Mouse (Mus musculus): ENCODE data around the gene Fam169b. TPM values are rescaled to one million over a fixed set of nuclear protein-coding genes. Genes with fewer than 3 reads are reported as not detected.

The Fam169b gene
- polyA plus RNA-seq, 2 experiments, result 0.28 to 0.30 TPM

DNA sequence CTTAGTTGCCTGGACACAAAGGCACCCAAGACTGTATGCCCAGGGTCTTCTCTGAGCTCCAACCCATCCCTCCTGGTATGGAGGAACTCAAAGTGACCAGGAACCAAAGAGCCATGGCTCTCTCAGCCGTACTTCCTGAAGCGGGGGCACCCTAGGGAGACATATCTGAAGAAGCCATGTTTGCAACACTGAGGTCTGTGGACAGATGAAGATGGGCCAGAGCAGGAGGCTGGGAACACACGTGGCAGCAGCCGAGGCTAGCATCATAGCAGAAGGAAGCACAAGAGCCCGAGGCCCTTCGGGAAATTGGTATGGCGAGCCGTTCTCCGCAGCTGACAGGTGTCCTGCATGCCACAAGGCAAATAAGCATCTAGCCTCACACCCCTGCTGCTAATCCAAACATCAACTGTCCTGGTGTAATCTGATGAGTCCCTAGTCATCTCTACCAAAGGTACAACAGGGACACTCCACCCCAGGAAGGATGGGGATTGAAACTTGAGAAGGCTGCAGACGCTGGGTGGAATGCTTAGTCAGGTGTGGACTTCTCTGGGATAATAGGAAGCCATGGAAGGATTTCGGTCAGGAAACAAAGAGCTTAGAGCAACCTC lies 34.3 kb upstream of the Fam169b start:
- ATAC-seq (ENCODE audit: insufficient read depth), result no peak
- Histone ChIP-seq H3K36me3 (replicated peaks; ENCODE audit: control insufficient read depth, insufficient read depth, low read depth) (no peaks in the 10 kb centered on the region), H3K4me1 (replicated peaks; ENCODE audit: control insufficient read depth in 2 of 2, insufficient read depth in 2 of 2, low read length in 1 of 2) (no peaks in the 10 kb centered on the region)

DNA sequence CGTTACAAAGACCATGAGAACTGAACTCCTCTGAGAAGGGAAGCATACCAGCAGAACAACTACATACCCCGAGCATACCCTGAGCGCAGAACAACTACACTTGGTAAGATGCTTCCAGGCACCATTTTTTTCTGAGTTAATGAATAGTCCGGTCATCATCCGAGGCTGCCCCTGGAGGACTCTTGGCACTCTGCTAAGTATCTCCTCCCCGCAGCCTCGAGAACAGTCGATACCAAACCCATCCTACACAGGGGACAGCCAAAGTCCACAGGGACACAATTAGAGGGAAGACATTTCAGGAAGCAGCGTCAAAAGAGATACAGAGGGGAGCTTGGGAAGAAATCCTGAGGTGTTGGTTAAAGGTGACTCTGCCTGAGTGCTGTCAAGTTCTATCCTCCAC lies 32.4 kb upstream of the Fam169b start:
- Histone ChIP-seq H3K4me3 (ENCODE audit: insufficient read depth in 1 of 2, low read depth in 2 of 2, low read length in 2 of 2) (no peak overlapping the region), H3K4me2 (ENCODE audit: low read depth) (no peak overlapping the region), H3K27ac (no peak overlapping the region), H3K36me3 (replicated peaks; ENCODE audit: control insufficient read depth, insufficient read depth, low read depth) (no peaks in the 10 kb centered on the region), H3K9me3 (ENCODE audit: control insufficient read depth, low read length) (no peaks in the 10 kb centered on the region), H3K4me1 (replicated peaks; ENCODE audit: control insufficient read depth in 2 of 2, insufficient read depth in 2 of 2, low read length in 1 of 2) (no peaks in the 10 kb centered on the region), H3K27me3 (ENCODE audit: control insufficient read depth, insufficient read depth, low read length) (no peaks in the 10 kb centered on the region), H3K9ac (replicated peaks) (no peak overlapping the region)
- TF ChIP-seq EP300 (IDR thresholded peaks at IDR 0.05; ENCODE audit: low read depth) (no peak), CTCF (IDR thresholded peaks at IDR 0.05; ENCODE audit: low read depth) (no peak)
- DNase-seq (ENCODE audit: low read depth in 3 of 3, low spot score in 3 of 3) (no peak), ATAC-seq (ENCODE audit: insufficient read depth) (no peak)
- WGBS (ENCODE audit: insufficient replicate concordance), result 66% methylated on average over 9 of the region's 9 CpGs

More for the DNA sequence above, 34.3 kb upstream of the Fam169b start:
- DNase-seq (ENCODE audit: low read depth in 3 of 3, low spot score in 3 of 3), result no peak
- Histone ChIP-seq H3K9ac (replicated peaks) (no peak overlapping the region), H3K4me2 (ENCODE audit: low read depth) (no peak overlapping the region), H3K4me3 (ENCODE audit: insufficient read depth in 1 of 2, low read depth in 2 of 2, low read length in 2 of 2) (no peak overlapping the region), H3K27me3 (ENCODE audit: control insufficient read depth, insufficient read depth, low read length) (no peaks in the 10 kb centered on the region), H3K27ac (no peak overlapping the region), H3K9me3 (ENCODE audit: control insufficient read depth, low read length) (no peaks in the 10 kb centered on the region)
- TF ChIP-seq CTCF (IDR thresholded peaks at IDR 0.05; ENCODE audit: low read depth) (no peak), EP300 (IDR thresholded peaks at IDR 0.05; ENCODE audit: low read depth) (no peak)
- 63% methylated on average over 11 of the region's 11 CpGs for WGBS (ENCODE audit: insufficient replicate concordance)

DNA sequence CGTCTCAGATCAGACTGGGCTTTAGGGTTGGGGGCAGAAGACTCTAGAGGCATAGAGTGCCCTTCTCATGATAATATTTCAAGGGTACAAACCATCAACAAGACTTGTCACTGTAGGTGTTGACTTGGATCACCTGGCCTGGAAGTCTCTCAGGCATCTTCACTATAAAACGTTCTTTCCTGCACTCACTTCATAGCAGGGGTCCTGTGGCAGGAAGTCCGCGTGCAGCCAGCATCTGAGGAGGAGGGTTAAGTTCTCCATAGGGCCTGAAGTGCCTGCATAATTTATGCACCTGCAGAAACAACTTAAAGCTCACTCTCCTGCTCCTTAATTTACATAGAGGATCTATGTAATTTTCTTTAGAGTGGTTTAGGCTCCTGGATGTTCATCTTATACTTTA lies 28.0 kb upstream of the Fam169b start:
- DNase-seq (ENCODE audit: low read depth in 3 of 3, low spot score in 3 of 3), result no peak
- H3K27me3 ChIP-seq (ENCODE audit: control insufficient read depth, insufficient read depth, low read length), result no peaks in the 10 kb centered on the region
- H3K9ac ChIP-seq (replicated peaks), result no peak overlapping the region
- no peak for TF ChIP-seq EP300 (IDR thresholded peaks at IDR 0.05; ENCODE audit: low read depth)
- no peak for TF ChIP-seq CTCF (IDR thresholded peaks at IDR 0.05; ENCODE audit: low read depth)
- no peaks in the 10 kb centered on the region; the same call in 1 of the 2 replicates for H3K9me3 ChIP-seq (ENCODE audit: control insufficient read depth, low read length)
- no peaks in the 10 kb centered on the region for H3K36me3 ChIP-seq (replicated peaks; ENCODE audit: control insufficient read depth, insufficient read depth, low read depth)
- H3K4me1 ChIP-seq (replicated peaks; ENCODE audit: control insufficient read depth in 2 of 2, insufficient read depth in 2 of 2, low read length in 1 of 2), result no peaks in the 10 kb centered on the region
- WGBS (ENCODE audit: insufficient replicate concordance), result 41% methylated on average over 4 of the region's 4 CpGs
- no peak overlapping the region for H3K27ac ChIP-seq
- H3K4me3 ChIP-seq (ENCODE audit: insufficient read depth in 1 of 2, low read depth in 2 of 2, low read length in 2 of 2), result no peak overlapping the region
- no peak for ATAC-seq (ENCODE audit: insufficient read depth)
- H3K4me2 ChIP-seq (ENCODE audit: low read depth), result no peak overlapping the region

DNA sequence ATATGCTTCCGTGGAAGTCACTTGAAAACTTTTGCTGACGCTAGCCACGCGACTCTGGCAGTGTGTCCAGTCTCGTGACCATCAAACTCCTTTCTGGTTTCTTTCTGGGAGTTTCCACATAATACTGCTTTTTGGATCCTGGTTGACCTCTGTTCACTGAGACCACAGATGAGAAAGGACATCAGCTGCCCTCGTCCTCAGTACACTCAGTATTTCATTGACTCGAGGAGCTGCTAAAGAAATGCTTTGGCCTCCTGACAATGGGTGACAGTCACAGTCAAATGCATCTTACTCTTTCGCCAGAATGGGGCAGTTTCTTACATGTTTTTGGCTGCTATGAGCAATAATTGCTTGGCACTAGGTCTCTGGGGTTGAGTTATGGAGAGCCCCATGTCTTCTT lies 27.4 kb upstream of the Fam169b start:
- no peak overlapping the region for H3K4me3 ChIP-seq (ENCODE audit: insufficient read depth in 1 of 2, low read depth in 2 of 2, low read length in 2 of 2)
- no peak for ATAC-seq (ENCODE audit: insufficient read depth)
- no peak for DNase-seq (ENCODE audit: low read depth in 3 of 3, low spot score in 3 of 3)

DNA sequence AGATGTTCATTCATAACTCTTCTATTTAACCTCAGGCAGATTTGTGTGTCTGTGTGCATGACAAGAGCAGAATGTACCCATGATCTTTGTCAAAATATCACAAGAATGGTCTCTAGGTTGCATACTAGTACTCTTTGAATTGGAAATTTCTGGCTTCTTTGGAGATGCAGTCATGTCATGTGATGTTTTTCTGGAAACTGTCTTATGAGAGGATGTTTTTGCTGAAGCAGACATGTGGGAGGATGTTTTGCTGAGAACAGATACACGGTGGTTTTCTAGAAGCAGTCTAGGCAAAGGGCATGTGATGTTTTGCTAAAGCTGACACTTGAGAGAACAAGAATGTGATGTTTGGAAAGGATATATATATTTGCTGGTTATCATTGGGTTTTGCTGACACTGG lies 23.2 kb upstream of the Fam169b start:
- no peak for ATAC-seq (ENCODE audit: insufficient read depth)
- Histone ChIP-seq H3K9ac (replicated peaks) (no peak overlapping the region), H3K36me3 (replicated peaks; ENCODE audit: control insufficient read depth, insufficient read depth, low read depth) (no peaks in the 10 kb centered on the region), H3K4me2 (ENCODE audit: low read depth) (no peak overlapping the region), H3K4me3 (ENCODE audit: insufficient read depth in 1 of 2, low read depth in 2 of 2, low read length in 2 of 2) (no peak overlapping the region), H3K27ac (no peak overlapping the region), H3K4me1 (replicated peaks; ENCODE audit: control insufficient read depth in 2 of 2, insufficient read depth in 2 of 2, low read length in 1 of 2) (no peaks in the 10 kb centered on the region), H3K9me3 (ENCODE audit: control insufficient read depth, low read length) (no peaks in the 10 kb centered on the region; the same call in 1 of the 2 replicates), H3K27me3 (ENCODE audit: control insufficient read depth, insufficient read depth, low read length) (no peaks in the 10 kb centered on the region)
- WGBS (ENCODE audit: insufficient replicate concordance), result 47% methylated on average over 1 of the region's 1 CpGs
- TF ChIP-seq EP300 (IDR thresholded peaks at IDR 0.05; ENCODE audit: low read depth), result no peak
- no peak for DNase-seq (ENCODE audit: low read depth in 3 of 3, low spot score in 3 of 3)

More for the DNA sequence above, 27.4 kb upstream of the Fam169b start:
- TF ChIP-seq EP300 (IDR thresholded peaks at IDR 0.05; ENCODE audit: low read depth) (no peak), CTCF (IDR thresholded peaks at IDR 0.05; ENCODE audit: low read depth) (no peak)
- H3K4me1 ChIP-seq (replicated peaks; ENCODE audit: control insufficient read depth in 2 of 2, insufficient read depth in 2 of 2, low read length in 1 of 2), result no peaks in the 10 kb centered on the region
- WGBS (ENCODE audit: insufficient replicate concordance), result 65% methylated on average over 8 of the region's 8 CpGs
- no peak overlapping the region for H3K4me2 ChIP-seq (ENCODE audit: low read depth)
- H3K36me3 ChIP-seq (replicated peaks; ENCODE audit: control insufficient read depth, insufficient read depth, low read depth), result no peaks in the 10 kb centered on the region
- no peaks in the 10 kb centered on the region; the same call in 1 of the 2 replicates for H3K9me3 ChIP-seq (ENCODE audit: control insufficient read depth, low read length)
- H3K27me3 ChIP-seq (ENCODE audit: control insufficient read depth, insufficient read depth, low read length), result no peaks in the 10 kb centered on the region
- no peak overlapping the region for H3K27ac ChIP-seq
- no peak overlapping the region for H3K9ac ChIP-seq (replicated peaks)
